Mouse (Mus musculus) c-Kit-negative CD71-positive TER-119-positive erythroid progenitor cells, embryonic 14.5 days (primary cell): Measurements from ENCODE around the gene Hist1h4i.

Experiments used
- DNase-seq: peaks from one replicate; pipeline ENCODE4 v3.0.0-alpha.2; 2013; ENCODE audit warnings: low read depth, low spot score

Hist1h4i gene

DNA sequence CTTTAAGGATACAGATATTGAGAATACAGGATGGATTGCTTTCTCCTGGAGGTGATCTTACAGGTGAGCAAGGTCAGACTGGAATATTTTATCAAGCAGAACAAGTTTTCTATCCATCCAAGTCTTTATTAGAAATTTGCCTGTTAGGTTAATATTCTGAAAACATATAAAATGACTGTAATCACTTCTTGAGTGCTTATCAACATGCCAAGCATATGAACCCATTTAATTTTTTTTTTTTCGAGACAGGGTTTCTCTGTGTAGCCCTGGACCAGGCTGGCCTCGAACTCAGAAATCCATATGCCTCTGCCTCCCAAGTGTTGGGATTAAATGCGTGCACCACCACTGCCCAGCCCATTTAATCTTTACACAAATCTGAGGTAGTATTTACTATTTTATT lies 4.2 kb downstream of the Hist1h4i start:
- no peak for DNase-seq

DNA sequence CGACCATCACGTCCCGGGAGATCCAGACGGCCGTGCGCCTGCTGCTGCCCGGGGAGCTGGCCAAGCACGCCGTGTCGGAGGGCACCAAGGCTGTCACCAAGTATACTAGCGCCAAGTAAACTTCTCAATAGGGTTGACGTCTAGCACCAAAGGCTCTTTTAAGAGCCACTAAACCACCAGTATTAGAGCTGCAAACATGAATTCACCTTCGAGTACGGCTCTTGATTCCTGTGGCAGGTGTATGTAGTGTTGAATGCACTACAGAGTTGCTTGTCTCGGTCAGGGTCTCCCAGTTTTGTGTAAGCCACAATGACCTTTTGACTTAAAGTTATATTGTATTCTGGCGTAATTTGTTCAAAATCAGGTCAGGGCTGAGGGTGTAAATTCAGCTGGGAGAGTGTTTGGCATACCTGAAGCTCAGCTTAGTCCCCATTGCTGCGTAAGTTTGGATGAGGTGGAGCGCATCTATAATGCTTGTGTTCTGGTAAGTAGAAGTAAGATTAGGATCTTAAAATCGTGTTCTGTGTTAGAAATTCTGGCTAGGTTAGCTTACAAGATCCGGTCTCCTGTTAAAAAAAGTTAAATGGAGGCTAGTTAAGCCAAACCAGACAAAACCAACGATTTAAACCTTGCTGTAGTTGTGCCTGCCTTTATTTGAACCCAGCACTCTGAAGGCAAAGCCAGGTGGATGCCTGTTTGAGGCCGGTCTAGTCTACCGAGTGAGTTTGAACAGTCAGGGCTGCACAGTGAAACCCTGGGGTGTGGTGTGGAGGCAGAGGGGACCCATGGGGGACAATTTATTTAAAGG lies 4.8 kb downstream of the Hist1h4i start:
- peak; percentile 61 for DNase-seq

DNA sequence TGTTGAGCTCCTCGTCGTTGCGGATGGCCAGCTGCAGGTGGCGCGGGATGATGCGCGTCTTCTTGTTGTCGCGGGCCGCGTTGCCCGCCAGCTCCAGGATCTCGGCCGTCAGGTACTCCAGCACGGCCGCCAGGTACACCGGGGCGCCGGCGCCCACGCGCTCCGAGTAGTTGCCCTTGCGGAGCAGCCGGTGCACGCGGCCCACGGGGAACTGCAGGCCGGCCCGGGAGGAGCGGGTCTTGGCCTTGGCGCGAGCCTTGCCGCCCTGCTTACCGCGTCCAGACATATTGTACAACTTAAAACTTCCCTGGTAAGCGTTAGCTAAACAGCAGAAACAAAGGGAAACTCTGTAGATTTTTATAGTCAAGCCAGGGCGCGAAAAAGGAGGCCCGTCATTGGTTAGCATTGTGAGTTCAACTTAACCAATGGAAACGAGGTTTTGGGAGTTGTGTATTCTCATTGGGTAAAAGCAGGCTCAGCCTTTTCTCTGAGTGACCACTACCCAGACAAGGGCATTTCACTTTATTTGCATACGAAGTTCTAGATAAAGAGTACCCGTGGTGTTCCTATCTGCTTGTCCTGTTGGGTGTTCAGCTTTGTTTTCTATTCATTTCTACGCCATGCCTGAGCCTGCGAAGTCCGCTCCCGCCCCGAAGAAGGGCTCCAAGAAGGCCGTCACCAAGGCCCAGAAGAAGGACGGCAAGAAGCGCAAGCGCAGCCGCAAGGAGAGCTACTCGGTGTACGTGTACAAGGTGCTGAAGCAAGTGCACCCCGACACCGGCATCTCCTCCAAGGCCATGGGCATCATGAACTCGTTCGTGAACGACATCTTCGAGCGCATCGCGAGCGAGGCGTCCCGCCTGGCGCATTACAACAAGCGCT lies 5.7 kb downstream of the Hist1h4i start, which contains the start of the genes Hist1h2ah and Hist1h2bk:
Hist1h2ah (minus strand) TSS at position 302 of the 882 bp plus-strand sequence.
Hist1h2bk (plus strand) TSS at position 604 of the 882 bp plus-strand sequence.
- peak; percentile 97 for DNase-seq

DNA sequence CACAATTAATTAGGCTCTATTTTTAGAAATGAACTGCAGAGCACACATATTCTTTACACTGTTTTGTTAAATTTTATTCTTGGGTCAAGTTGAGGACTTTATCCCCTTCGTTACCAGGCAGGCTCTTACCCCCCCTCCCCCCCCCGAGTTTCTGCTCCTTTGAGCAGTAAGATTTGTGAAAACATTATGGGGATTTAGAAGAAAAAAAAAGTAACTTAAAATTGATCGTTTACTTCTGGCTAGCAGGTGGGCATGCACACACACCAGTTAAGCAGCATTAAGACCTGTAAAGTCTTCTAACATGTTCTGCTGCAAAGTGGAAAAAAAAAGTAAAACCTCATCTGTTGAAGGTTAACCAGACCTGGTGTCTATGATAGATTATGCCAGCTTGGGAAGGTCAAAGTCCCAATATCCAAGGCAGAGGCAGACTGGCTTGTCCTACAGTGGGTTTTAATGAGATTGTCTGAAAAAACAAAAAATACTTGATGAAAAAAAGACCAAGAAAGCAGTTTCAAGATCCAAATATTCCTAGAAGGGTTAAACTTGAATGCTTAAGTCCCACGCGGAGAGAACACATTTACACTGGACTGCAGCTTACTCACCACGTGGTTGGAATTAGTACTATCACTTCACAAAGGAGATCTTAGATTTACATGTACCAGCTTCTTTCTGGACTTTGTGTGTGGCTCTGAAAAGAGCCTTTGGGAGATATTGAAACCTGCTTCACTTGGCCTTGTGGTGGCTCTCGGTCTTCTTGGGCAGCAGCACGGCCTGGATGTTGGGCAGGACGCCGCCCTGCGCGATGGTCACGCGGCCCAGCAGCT lies 6.5 kb downstream of the Hist1h4i start:
- DNase-seq = peak; percentile 55

DNA sequence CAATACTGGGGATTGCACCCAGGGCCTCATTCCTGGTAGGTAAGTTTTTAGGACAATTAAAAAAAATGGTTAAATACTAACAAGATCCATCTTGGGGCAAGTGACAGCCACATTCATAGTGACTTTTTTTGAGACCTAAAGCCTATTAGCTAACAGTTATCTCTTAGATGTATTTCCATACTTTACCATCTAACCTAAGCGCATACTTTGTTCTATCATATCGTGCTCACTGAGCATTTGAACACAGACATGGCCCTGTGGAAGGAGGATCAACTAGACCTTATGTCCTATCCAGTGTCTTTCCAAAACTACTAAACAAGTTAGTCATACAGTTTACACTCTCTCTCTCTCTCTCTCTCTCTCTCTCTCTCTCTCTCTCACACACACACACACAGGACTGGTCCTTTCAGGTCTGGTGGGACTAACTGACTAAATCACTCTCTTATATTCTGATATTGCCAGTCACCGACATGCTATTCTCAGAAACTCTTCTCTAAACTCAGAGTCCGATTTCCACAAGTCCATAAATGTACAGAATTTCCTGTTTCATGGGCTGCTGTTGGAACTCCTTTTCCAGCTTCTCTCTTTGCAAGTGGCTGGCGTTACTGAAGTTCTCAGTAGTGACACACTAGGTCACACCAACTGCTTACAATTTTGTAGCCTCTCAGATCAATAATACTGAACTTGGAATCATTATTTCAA lies 7.3 kb downstream of the Hist1h4i start:
- DNase-seq = peak; percentile 36

DNA sequence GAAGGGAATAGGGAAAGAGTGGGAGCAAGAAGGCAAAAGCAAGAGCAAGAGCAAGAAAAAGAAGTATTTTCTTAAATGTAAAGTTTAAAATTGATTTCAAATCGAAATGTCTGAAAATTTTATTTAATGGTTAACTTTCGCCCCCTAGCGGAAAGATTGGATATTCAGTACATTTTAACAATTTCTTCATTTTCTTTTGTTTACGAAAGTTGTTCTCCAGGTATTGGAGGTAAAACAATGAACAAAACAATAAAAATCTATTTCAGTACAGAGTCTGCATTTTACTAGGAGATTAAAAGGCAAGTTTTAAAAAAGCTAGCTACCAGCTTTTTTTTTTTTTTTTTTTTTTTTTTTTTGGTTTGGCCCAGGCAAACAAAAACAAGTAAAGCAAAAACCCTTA lies 10.7 kb downstream of the Hist1h4i start:
- DNase-seq = no peak

DNA sequence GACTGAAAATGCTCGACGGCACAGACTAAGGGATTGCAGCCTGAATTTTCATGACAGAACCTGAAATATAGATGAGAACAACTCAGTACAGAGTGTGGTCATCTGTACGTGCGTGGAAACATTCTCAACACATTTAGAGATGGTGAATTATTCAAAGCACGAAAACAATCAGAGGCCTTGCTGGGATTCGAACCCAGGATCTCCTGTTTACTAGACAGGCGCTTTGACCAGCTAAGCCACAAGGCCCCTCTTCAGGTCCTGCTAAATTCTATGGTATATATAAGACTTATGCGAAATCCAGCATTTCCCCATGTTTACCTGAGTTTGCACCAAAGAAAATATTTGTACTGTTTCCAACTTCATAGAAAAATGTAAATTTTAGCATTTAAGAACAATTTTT lies 11.2 kb downstream of the Hist1h4i start:
- DNase-seq = no peak

DNA sequence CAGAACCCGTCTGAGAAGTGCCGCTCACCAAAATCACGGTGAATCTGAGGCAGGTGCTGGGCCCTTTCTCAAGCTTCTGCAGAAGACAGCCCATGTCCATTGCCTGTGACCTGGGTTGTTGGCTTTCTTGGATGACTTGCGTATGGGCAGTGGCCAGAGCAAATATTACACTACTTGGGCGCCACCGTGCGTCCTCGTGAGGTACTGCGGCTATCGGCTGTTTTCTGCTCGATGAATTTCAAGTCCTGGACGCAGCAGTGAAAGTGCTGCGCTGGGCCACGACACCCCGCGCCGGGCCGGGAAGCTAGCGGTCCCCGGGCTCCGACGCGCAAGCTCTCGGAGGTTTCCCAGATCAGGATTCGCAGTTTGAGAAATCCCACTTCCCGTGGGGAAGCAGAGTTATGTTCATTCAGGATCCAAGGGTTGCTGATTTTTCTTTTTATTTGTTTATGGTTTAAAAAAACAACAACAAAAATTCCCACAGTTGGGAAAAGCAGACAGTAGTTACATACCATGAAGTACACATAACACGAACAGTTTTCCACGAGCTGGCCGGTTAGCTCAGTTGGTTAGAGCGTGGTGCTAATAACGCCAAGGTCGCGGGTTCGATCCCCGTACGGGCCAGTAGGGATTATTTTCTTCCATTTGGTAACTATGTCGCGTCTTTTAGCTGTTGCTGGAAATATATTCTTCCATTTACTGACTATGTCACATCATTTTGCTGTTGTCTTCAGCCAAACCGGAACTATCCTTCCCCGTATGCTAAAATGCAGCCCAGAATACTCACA lies 12.3 kb downstream of the Hist1h4i start:
- peak; percentile 88 for DNase-seq

DNA sequence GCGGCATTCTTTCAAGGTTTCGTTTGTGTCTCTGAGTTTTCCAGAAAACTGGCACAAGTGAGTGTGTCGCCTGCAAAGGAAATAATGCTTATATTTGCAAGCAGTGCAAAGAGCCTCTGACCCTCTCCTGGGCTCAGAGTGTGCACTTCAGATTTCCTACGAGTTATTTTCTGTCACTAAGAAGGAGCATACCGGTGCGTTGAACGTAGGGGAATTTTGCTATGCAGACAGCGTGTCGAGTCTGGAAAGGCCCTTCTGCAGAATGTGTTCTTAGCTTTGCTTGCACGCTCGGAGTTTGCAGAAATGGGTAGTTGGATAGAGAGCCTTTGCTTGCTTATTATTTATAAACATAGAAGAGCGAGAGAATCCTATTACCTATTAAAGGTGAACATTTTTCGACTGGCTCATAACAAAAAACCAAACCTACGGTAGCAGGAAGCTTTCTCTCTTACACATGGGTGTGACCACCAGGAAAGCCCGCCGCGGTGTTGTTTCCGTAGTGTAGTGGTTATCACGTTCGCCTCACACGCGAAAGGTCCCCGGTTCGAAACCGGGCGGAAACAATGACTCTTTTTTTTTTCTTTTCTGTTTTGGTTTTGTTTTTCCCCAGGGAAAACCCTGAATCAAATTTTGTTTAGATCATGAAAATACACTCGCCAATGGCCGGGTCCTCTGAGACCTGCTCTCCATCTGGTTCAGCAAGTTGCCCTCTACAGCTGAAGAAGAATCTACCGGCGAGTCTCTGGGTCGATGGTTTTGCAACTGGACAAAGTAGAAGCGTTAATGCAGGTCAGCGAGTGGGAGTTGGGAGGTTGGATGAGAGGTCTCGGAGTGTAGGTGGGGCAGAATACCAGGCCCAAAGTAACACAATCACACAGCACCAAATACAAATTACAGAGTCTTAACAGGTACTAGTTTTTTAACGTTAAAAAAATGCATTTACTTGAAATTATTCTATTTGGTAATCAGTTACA lies 14.8 kb downstream of the Hist1h4i start:
- DNase-seq = peak; percentile 74

DNA sequence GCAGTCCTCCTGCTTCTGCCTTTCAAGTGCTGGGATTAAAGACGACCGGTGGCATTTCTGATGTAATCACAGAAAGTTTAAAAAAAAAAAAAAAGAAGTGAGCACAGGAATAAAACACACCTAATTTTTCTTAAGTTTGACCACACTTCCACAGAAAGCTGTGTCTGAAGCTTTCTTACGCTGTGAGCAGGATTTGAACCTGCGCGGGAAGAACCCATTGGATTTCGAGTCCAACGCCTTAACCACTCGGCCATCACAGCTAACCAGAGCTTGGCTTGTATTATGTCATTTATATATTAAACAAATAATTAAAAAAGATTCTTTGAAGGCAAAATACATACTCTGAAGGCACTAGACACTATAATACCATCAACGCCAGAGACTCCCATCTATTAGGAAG lies 18.9 kb downstream of the Hist1h4i start:
- peak; percentile 83 for DNase-seq

DNA sequence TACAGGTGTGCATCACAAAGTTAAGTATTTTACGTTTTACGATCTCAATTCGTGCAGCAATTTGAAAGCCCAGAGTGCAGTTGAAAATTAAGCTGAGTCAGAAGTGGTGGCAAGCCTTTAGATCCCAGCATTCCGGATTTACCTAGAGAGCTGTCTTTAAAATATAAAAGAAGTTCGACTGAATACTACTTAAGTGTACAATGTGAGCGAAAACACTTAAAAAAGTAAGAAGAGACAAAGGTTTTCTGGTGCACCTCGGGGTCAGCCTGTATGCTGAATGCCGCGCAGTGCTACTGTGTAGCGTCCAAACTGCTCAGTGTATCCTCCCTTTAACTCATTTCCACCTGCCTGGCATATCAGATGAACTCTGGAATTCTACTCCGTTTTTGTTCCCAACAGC lies 19.6 kb downstream of the Hist1h4i start:
- DNase-seq = no peak

DNA sequence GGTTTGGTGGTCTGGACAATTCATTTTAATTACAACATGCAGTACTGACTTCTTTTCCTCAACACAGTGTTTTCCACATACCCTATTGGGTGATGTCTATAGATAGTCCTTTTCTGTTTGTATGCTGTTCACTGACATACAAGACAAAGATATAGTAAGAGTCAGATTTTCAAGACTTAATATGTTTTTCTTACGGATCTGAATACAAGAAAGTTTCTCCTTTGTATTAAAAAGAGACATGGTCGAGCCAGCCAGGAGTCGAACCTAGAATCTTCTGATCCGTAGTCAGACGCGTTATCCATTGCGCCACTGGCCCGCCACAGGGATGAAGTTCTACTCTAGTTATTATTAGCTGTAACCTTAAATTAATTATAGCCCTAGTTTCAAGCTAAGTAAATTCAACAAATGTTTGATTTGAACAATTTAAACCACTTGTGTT lies 20.2 kb downstream of the Hist1h4i start:
- no peak for DNase-seq

DNA sequence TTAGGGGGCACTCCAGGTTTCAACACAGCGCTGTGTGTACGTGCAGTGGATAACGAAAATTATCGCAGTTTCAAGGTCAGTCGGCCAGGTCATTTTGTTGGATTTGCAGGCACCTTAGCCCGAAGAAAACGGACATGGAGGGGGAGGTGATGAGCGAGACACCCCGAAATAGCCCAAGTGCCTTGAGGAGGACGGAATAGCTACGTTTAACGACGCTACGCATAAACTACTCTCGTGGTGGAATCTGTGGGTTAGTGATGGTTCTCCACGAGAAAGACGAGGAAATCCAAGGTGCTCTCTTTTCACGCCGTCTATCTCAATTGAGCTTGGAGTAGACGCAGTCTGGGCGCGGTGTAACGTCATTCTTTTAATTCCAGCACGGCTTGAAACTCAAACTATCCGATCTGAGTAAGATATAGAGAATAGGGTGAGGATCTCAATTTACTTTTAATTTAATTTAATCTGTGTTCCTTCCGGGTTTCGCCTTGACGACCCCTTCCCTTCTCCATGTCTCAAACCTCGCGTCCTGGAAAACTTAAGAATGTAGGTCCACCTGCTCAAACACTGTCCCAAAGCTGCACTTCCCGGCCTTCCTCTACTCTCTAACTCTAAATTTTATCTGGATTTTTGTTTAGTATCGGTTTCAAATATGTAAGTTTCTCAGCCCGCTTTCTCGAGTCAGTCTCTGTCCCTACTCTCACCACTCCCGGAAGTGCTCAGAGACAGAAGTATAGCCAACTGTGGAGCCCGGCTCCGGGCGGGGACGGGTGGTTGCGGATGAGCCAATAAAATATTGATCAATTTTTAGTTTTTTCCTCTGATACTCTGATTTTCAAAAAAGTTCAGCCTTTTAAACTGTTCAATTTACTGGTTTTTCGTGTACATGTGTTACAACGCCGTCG lies 21.0 kb downstream of the Hist1h4i start:
- no peak for DNase-seq

DNA sequence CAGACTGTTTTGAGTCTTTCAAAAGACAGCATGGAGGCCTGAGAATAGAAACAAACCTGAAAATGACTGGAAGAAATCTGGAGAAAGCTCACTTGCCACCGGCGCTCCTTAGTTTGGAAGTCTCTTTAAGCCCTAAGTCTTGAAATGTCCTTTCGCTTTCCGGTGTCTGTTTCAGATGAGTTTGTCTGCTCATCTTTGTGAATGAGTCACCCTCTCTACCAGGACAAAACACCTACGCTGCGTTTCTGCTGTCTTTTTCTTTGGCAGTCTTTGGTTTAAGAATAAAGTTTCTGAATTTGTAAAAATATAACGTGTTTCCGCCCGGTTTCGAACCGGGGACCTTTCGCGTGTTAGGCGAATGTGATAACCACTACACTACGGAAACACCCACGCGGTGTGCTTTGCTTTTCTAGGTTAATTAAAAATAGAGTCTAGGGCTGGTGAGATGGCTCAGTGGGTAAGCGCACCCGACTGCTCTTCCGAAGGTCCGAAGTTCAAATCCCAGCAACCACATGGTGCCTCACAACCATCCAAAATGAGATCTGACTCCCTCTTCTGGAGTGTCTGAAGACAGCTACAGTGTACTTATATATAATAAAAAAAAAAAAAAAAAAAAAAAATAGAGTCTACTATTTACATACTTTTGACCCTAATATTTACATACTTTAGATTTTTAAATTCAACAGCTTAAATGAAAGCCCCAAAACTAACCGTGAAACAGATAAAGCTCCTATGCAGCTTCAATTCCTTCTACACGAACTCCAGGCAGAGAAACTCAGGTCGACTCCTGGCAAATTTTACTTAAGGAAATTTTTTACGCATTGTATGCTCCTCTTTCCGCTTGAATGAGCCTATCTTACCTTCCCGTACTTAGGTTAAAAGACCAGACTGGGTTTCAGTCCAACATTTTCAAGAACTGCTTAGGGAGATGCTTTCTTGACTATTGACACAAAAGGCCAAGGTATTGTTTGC lies 25.4 kb downstream of the Hist1h4i start:
- peak; percentile 69 for DNase-seq

DNA sequence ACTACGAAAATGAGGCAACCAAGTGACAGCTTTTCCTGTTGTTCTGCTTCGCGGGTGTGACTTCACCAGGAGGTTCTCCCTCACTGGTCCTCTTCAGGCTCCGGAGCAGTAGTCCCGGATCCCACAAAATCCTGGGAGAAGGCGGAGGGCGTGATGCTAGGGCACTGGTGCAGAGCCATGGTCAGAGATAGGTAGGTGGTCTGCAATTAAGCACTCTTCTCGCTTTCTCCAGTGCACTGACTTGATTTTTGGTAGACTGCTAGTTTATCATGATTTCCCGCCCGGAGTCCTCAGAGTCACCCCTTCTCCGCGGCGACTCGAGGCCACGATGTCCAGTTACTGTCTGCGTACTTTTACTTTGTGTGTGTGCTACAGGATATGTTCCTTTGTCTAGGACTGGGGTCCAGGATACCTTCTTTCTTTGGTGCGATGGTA lies 26.7 kb downstream of the Hist1h4i start:
- no peak for DNase-seq

DNA sequence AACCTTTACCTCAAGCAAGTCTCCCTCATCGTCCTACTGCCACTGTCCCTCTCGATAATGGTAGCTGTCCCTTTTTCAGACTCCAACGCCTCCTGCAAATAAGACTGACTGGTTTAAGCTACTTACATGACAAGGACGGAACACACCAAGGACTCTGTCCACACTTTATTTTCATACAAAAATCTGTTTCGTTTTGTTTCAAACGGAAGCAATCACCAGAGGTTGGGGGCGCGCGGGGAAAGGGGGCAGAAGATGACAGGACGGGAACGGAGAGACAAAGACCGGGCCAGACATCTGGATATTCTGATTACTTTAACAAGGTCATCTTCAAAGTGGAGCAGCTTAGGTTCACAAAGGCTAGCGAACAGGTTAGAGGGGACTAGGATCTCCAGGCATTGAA lies 27.4 kb downstream of the Hist1h4i start:
- no peak for DNase-seq

DNA sequence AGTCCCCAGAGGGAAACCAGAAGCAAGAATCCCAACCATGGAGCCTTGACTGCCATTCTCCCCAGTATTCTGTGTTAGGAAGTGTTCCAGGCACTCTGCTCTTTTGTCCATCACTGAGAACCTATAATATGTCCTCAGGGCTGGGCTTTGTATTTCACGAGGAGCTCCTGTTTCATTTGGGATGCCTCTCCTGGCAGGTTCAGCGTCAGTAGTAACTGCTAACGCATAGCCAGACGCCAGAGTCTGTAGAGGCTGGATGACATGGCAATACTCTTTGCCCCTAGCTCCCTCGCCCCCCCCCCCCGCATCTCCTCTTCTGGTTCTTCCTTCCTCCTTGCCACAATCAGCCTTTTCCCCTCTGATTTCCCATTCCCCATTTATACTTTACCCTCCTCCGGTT lies 31.5 kb downstream of the Hist1h4i start, which contains the start of gene Prss16:
Prss16 (minus strand) TSS at position 101 of the 400 bp plus-strand sequence.
- DNase-seq = no peak
